Mouse (Mus musculus) ZHBTc4 (cell line): Measurements from ENCODE around the gene Gm10401.

ENCODE experiments used
- DNase-seq: peaks from one replicate; pipeline ENCODE4 v3.0.0-alpha.2; 2011; ENCODE audit warnings: low read depth, low spot score

Gene Gm10401

DNA sequence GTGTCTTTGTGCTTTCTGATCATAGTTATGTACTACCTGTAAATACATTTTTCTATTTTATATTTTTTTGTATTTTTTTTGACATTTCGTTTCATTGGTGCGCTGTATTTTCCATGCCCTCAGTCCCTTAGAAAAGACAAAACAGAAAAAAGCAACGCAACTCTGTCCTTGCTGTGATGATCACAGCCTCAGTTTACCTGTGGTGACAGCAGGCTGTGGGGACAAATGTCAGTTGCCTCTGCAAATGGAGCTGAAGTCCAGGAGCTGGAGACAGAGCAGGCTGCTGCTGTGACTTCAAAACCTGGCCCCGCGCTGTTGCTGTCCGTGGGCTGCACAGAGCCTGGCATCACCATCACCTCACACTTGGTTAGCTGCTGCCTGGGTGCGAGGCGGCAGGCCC, at the start of gene Gm10401:
Gm10401 (minus strand) TSS at position 101 of the 400 bp plus-strand sequence.
- no peak for DNase-seq

DNA sequence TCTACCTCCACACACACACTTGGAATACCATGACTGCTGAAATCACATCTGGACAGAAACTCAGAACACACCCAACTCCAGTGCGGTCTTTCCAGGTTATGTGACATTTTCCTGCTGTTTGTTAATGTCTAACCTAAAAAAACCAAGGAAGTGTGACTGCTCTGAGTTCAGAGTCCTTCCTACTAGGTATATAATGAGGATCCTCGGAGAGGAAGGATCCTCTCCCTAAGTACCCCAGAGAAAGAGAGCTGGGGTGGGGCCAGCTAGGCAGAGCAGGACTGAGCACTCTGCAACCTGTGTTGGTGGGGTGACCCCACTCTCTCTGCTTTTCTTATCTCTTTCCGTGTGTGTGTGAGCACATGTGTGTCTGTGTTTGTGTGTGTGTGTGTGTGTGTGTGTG, 49.3 kb upstream of the Gm10401 start:
- no peak for DNase-seq

DNA sequence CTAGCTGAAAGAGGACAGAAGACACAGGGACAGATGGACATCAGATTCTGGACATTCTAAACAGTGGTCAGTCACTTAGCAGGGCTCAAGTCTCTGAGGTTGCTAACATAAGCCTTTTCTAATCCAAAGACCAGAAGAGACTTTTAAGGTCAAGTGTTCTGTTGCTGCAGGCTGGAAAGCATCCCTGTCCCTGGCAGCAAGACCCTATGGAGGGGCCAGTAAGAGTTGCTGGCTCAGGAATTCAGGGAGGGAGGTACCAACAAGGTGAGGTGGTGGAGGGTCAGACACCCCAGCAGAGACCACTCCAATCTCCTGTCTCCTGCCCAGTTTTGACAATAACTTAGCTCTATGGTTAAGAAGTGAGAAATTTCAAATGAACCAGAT, 48.6 kb upstream of the Gm10401 start:
- no peak for DNase-seq

DNA sequence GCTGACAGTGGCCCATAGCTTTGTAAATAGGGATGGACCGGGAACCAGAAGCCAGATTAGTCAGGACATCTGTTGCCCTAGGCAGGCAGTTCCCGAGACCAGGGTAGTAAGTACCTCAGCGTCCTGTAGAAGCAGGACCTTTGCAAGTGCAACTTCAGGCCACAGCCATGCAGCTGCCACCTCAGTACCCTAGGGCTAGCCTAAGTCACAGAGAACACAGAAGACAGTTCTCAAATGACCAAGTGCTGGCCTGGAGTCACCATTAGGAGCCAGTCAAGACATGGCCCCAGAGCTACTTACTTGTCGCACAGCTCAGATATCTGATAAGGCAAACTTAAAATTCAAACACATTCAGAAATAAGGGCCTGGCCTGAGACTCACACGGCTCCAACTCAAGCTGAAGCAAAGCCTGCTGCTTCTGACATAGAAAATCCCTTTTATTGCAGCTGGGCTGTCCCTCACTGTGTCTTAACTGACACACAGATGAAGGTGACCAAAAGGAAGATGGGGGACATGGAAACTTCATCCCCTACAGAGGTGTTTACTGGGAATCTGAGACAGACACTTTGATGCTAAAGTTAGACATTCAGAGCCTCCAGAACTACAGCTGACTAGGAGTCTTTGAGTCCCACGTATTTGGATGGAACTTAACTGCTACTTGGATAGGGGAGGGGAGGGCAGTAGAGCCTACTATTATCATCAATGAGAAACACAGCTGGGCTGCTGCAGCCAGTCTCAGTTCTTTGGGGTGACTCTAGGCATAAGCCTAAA, 48.1 kb upstream of the Gm10401 start:
- no peak for DNase-seq

DNA sequence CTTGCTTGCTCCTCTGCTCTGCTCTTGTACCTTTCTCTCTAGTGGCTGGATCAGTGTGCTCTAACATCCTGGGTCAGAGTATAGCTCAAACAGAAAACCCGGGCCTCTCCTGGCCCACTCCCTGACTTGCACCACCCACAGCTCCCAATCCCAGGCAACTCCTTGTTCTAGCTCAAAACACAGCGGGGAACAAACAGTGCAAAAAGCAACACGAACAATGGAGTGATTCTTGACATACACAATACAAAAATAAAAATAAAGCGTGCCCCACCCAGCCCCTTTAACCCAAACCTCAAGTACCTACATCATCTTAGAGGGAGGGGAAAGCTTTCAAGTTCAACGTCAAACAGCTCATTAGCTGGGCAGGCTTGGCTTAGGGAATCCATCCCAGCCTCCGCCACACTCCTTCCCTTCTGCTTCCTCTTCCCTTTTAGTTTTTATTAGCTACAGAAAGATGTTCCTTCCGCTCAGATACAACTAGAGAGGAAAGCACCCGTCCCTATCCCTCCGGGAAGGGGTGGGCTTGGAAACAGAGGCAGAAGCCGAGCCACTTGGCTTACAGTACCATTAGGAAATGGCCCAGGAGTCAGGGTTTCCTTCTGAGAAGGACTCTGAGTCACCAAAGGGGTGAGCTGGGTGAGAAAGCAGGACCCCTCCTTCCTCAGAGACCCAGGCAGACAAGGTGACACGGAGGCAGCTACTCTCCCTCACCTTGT, 47.3 kb upstream of the Gm10401 start:
- peak; percentile 94 for DNase-seq

- peak; percentile 63 for DNase-seq
These were observed 46.4 kb upstream of the Gm10401 start for GRCm38 (mm10) chr5:115144471-115144870.

GRCm38 (mm10) chr5:115143552-115143951, 45.5 kb upstream of the Gm10401 start:
- DNase-seq = no peak

DNA sequence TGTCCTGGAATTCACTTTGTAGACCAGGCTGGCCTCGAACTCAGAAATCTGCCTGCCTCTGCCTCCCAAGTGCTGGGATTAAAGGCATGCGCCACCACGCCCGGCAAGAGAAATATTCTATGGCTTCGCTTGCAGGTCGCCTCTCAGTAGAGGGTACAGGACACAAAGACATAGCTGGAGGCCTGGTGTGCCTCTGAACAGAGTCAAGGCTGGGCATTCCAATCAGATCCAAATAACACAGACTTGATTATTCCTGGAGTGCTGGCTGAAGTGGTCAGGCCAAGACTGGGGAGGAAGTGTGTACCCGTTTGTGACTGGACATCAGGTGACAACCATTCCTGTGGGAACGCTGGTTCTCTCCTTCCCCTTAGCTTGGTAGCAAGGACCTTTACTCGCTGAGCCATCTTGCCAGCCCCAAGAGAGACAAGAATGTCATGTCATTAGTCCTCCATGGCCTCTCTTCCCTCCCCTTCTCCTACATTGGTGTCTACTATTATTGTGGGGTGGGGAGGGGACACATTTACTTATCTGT, 44.1 kb upstream of the Gm10401 start:
- DNase-seq = peak; percentile 67

- DNase-seq = peak; percentile 76
These were observed 42.6 kb upstream of the Gm10401 start for GRCm38 (mm10) chr5:115140726-115141125.

DNA sequence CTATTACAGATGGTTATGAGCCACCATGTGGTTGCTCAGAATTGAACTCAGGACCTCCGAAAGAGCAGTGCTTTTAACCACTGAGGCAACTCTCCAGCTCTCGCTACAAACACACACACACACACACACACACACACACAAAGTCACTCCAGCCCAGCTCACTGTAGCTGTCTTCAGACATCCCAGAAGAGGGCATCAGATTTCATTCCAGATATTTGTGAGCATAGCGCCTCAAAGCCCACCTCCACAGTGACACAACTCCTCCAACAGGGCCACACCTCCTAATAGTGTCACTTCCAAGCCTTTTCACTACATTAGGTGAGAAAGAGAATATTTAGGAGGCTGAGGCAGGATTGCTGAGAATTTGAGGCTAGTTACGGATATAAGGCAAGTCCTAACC, 41.0 kb upstream of the Gm10401 start:
- DNase-seq = no peak

GRCm38 (mm10) chr5:115134234-115135165, 36.4 kb upstream of the Gm10401 start, which contains the start of gene Unc119b:
Gene Unc119b (minus strand): TSS chr5:115134975.
- peak; percentile 95 for DNase-seq

- DNase-seq = no peak
These were observed 35.4 kb upstream of the Gm10401 start for GRCm38 (mm10) chr5:115133358-115134066.

- DNase-seq = no peak
These were observed 34.4 kb upstream of the Gm10401 start for GRCm38 (mm10) chr5:115132465-115132864.

GRCm38 (mm10) chr5:115129328-115129727, 31.2 kb upstream of the Gm10401 start:
- DNase-seq = no peak

GRCm38 (mm10) chr5:115127421-115128179, 29.5 kb upstream of the Gm10401 start:
- DNase-seq = no peak

DNA sequence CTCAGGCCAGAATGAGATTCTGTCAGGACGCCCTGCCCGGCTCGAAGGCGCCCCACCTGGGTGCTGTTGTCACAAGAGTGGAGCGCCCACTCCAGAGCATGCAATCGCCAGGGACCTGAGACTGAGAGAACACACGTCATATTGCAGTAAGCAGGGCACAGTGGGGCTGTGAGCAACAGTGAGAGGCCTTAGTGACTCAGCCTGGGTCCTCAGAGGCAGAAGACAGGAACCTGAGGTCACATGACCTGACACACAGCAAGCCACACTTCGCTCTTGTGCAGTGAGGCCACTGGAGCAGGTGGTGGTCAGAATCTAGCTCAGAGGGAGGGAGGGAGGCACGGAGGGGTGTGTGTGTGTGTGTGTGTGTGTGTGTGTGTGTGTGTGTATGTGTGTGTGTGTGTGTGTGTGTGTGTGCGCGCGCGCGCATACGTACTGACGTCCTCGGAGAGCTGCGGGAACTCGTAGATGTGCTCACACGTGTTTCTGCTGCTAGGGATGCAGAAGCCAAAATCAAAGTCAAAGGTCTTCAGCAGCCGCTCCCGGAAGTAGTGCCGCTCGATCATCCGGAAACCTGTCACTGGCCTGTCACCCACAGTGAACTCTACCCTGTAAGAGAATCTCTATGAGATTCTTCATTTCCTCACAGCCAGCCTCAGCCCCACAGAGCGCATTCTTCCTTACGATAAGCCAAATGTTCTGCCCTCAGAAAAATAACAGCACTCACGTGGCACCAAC, 28.6 kb upstream of the Gm10401 start:
- no peak for DNase-seq

- peak; percentile 85 for DNase-seq
These were observed 27.2 kb upstream of the Gm10401 start for GRCm38 (mm10) chr5:115125211-115125871.

DNA sequence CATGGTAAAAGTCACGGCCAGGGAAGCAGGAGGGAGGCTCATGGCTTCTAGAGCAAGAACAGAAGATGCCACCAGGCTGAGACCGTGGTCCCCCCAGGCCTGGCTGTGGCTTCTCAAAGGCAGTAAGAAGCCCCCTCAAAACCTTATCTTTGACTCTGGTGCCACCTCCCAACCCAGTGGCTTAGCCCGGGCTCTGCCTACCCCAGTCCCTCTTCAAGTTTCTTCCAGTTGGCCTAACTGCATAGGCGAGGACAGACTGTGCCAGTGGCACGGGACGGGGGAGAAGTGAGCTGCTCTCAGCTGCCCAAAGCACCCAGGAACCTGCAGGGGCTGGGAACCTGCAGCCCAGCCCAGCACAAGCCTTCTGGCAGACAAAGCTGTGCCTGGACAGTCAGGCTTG, 26.6 kb upstream of the Gm10401 start:
- no peak for DNase-seq

- DNase-seq = no peak
These were observed 22.9 kb upstream of the Gm10401 start for GRCm38 (mm10) chr5:115120978-115121377.
